Mouse (Mus musculus): ENCODE measurements around the gene Trp53i11.

The Trp53i11 gene

GRCm38 (mm10) chr2:93244090-93244443 is 56.7 kb downstream of the Trp53i11 start:
- DNase-seq: peak; percentile 70

GRCm38 (mm10) chr2:93249058-93249457 is 61.7 kb downstream of the Trp53i11 start:
- no peak for DNase-seq

- DNase-seq: no peak
Observed at GRCm38 (mm10) chr2:93250611-93251010, 63.3 kb downstream of the Trp53i11 start.
